Mouse (Mus musculus) left cerebral cortex, adult 2 months (tissue): ENCODE data around the gene Insr. TPM values are rescaled to one million over a fixed set of nuclear protein-coding genes. Genes with fewer than 3 reads are reported as not detected.

Source experiments
- DNase-seq, 2 experiments: peaks; one replicate each; pipeline ENCODE4 v3.0.0; 2021 to 2022; ENCODE audit warnings: low spot score in 2 of 2, mixed read lengths in 1 of 2; ENCODE audit errors: extremely low spot score in 1 of 2
- H3K27ac ChIP-seq: fragments of 200-600 bp; 2 replicates; pipeline ENCODE4 v1.8.1; 2022
- H3K4me3 ChIP-seq: fragments of 200-600 bp; 2 replicates; pipeline ENCODE4 v1.8.1; 2022
- CTCF ChIP-seq: fragments of 200-600 bp; IDR thresholded peaks from 2 replicates; pipeline ENCODE4 v1.8.1; 2022; ENCODE audit warnings: antibody characterized with exemption, mild to moderate bottlenecking, moderate library complexity
- intact Hi-C: fragments of 180-260 bp; cut with DNase I; formaldehyde crosslinking; loops from one replicate; pipeline ENCODE4 v1.15.1; 2025
- total RNA-seq, 2 experiments: library from RNA; stranded (reverse); gene quantifications; 2 replicates each; pipeline ENCODE4 v1.2.3; 2021

Gene Insr
- total RNA-seq, 2 experiments from 2014 or later: 50.8 to 52.0 TPM

GRCm38 (mm10) chr8:3266686-3267448, 12.6 kb downstream of the Insr start:
- DNase-seq: no peak
- intact Hi-C loops: no loop called here
- H3K4me3 ChIP-seq: no peak overlapping the region
- no peak overlapping the region for H3K27ac ChIP-seq
- no peak for TF ChIP-seq CTCF

DNA sequence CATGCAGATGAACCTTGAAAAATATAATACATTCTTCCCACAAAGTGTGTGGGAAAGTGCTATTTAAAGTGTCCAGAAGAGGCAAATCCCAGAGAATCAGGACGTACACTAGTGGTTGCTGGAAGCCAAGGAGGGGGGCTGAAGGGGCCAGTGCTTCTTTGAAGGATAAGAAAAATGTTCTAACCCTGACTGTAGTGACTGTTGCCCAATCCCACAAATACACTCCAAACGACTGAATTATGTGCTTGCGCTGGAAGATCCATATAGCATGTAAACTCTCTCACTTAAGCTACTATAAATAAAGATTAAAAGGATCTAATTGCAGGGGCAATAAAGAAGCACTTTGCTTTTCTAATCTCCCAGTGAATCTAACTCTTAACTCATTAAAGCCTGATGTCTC, 14.2 kb downstream of the Insr start:
- no peak overlapping the region for H3K4me3 ChIP-seq
- no peak overlapping the region for H3K27ac ChIP-seq
- no peak for TF ChIP-seq CTCF
- no peak for DNase-seq
- intact Hi-C loops: no loop called here

DNA sequence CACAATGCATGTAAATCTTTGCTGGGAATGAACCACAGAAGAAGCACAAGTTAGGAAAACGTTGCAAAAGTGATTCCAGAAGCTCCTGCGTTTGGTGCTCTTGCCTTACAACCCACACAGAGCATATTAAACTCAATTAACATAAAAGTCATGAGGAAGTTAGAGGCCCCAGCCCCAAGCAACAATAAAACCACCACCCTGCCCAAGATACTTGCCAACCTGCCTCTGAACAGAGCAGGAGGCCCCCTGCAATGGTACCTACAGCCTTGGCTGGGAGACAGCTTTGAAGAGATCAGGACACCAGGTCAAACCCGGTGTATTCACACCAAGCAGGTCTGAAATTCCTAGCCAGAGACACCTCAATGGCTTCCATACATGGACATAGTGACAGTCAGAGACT, 16.6 kb downstream of the Insr start:
- TF ChIP-seq CTCF: no peak
- intact Hi-C loops: no loop called here
- no peak for DNase-seq
- Histone ChIP-seq H3K27ac (no peak overlapping the region), H3K4me3 (no peak overlapping the region)

DNA sequence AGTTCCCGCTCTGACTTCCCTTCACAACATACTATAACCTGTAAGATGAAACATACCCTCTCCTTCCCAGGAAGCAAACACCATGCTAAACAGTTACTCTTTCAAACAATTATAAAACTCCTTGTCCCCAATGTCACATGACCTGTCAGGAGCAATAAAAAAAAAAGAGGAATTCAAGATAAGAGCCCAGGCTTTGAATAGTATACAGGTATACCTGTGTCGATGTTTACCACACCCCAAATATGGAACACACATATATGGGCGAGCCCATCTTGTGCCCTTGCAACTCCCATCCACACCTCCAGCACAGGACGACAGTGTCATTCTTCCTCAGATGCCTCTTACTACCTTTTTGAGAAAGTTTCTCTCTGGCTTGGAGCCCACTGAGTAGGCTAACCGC, 18.3 kb downstream of the Insr start:
- TF ChIP-seq CTCF: no peak
- intact Hi-C loops: no loop called here
- no peak overlapping the region for H3K4me3 ChIP-seq
- no peak overlapping the region for H3K27ac ChIP-seq
- DNase-seq: no peak

DNA sequence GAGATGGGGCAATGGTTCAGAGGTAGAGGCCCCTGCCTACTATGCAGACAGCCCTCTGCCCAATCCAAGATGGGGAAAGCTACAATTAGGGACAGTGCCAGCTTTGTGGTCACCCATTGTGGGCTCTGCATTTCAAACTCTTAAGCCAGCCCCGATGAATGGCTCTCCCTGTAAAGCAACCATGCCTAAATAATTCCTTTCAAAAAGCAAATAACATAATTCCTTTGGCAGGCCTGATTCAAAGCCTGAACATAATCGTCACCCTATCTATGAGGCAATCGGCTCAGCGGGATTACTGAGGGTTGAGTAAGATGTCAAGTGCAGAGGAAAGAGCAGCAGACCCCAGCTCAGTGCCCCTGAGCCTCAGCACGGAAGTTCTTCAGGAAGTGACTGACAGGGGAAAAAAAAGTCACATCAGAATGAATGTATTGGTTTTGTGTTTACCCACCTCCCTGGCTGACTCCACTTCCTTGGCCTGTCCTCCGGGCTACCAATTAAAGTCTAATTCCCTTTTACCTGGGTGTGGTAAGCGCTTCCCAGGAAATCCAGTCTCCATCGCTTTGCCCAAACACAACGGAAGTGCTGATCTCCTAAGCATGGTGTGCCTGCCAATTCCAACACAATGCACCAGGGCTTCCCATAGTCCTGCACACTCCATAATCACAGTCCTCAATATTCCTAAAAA, 19.1 kb downstream of the Insr start:
- Histone ChIP-seq H3K4me3 (no peak overlapping the region), H3K27ac (no peak overlapping the region)
- no peak for TF ChIP-seq CTCF
- no peak for DNase-seq
- intact Hi-C loops: no loop called here

- H3K27ac ChIP-seq: no peak overlapping the region
- TF ChIP-seq CTCF: no peak
- DNase-seq: no peak
- H3K4me3 ChIP-seq: no peak overlapping the region
- intact Hi-C loops: no loop called here
Observed at GRCm38 (mm10) chr8:3256147-3256940, 23.1 kb downstream of the Insr start.

DNA sequence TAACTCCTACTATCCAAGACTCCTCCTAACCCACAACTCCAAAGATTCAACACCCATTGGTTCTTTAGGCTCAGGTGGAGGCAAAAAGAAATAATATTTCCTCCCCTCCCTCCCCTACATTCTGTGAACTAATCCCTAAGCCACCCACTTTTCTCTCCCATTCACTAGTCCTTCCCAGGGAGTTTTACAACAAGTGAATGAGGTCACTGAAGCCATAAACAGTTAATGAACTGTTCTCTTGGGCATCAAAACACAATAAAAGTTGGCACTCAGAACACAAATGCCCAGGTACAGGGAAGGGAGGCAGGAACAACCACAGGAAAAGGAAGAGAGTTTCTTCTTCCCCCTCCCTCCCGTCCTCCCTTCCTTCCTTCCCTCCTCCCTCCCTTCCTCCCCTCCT, 24.1 kb downstream of the Insr start:
- no peak for DNase-seq
- H3K27ac ChIP-seq: no peak overlapping the region
- no peak overlapping the region for H3K4me3 ChIP-seq
- TF ChIP-seq CTCF: no peak
- intact Hi-C loops: no loop called here

- Histone ChIP-seq H3K4me3 (no peak overlapping the region), H3K27ac (no peak overlapping the region)
- TF ChIP-seq CTCF: no peak
- no peak for DNase-seq
- intact Hi-C loops: no loop called here
Observed at GRCm38 (mm10) chr8:3253179-3253578, 26.2 kb downstream of the Insr start.

DNA sequence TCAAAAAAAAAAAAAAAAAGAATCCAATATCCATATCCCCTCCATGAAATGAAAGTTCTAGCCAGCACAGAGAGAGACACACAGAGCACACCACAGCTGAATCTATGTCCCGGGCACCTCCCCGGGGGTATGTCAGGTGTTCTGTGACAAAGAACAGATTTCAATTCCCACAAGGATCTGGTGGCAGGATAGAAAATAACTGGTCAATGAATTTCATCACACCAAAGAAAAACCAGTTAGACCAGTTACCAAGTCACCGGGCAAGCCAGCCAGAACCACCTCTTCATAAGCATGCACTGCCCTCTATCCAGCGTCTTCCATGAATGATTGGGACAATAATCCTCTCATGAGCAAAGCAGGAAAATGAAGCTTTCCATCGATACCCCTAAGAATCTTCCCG, 26.8 kb downstream of the Insr start:
- H3K4me3 ChIP-seq: no peak overlapping the region
- DNase-seq: no peak
- H3K27ac ChIP-seq: no peak overlapping the region
- TF ChIP-seq CTCF: no peak
- intact Hi-C loops: no loop called here

- DNase-seq: no peak
- no peak; the same call in 1 of the 2 replicates for TF ChIP-seq CTCF
- Histone ChIP-seq H3K4me3 (no peak overlapping the region), H3K27ac (no peak overlapping the region)
- intact Hi-C loops: no loop called here
Observed at GRCm38 (mm10) chr8:3251101-3251500, 28.3 kb downstream of the Insr start.

DNA sequence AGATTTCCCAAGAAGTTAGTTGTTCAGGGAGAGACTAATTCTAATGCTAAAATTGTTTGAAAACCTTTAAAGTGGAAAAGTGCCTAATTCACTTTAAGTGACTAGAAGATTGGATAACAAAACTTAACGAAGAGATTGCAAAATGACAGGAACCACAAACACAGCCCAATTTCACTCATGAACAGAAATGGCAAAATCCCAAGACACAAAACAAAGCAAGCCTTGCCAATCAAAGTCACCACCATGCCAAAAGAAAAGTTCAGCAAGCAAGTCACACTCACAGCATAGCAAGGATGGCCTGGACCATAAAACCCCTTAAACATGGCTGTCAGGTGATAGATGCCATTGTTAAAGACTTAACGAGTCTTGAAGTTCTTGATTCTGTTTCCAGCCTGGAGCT, 29.5 kb downstream of the Insr start:
- intact Hi-C loops: no loop called here
- TF ChIP-seq CTCF: no peak
- no peak for DNase-seq
- Histone ChIP-seq H3K4me3 (no peak overlapping the region), H3K27ac (no peak overlapping the region)

GRCm38 (mm10) chr8:3248704-3249103, 30.7 kb downstream of the Insr start:
- H3K27ac ChIP-seq: no peak overlapping the region
- no peak overlapping the region for H3K4me3 ChIP-seq
- DNase-seq: no peak
- no peak for TF ChIP-seq CTCF
- intact Hi-C loops: no loop called here
